Mouse (Mus musculus): ENCODE data around the gene Gm10197. TPM values are rescaled to one million over a fixed set of nuclear protein-coding genes. Genes with fewer than 3 reads are reported as not detected.
A peak's percentile ranks its signal among the peaks of the same experiment; 100 is the strongest.

The Gm10197 gene
- polyA plus RNA-seq, 1 experiment = not detected

- no peak for DNase-seq (ENCODE audit: low read depth)
These were observed 17.7 kb downstream of the Gm10197 start for GRCm38 (mm10) chr19:53353864-53354263.

DNA sequence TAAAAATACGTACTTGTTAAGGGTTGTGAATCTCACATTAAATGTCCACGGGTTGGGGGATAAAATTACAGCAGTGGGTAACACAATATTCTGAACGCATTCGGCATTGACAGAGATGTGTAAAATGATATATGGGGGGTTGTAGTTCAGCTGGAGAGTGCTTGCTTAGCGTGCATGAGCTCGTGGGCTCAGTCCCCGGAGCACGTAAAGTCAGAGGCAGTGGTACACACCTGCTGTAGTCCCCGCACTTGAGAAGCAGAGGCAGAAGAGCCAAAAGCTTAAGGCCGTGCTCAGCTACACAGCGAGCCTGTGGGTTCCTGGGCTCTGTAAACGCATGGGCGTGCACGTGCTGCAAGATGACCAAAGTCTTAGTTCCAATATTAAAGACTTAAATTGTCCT lies 25.8 kb downstream of the Gm10197 start:
- no peak for DNase-seq (ENCODE audit: low read depth)
- no peak for TF ChIP-seq CTCF (IDR thresholded peaks at IDR 0.05; ENCODE audit: borderline replicate concordance, extremely low read depth, insufficient read depth, insufficient read length)
- no peak for TF ChIP-seq POLR2A (IDR thresholded peaks at IDR 0.05; ENCODE audit: borderline replicate concordance, extremely low read depth, insufficient read depth, insufficient read length, poor library complexity, severe bottlenecking)

More at GRCm38 (mm10) chr19:53353864-53354263, 17.7 kb downstream of the Gm10197 start:
- TF ChIP-seq CTCF (IDR thresholded peaks at IDR 0.05; ENCODE audit: borderline replicate concordance, extremely low read depth, insufficient read depth, insufficient read length) = no peak
- TF ChIP-seq POLR2A (IDR thresholded peaks at IDR 0.05; ENCODE audit: borderline replicate concordance, extremely low read depth, insufficient read depth, insufficient read length, poor library complexity, severe bottlenecking) = no peak

- DNase-seq (ENCODE audit: low read depth) = no peak
- TF ChIP-seq POLR2A (IDR thresholded peaks at IDR 0.05; ENCODE audit: borderline replicate concordance, extremely low read depth, insufficient read depth, insufficient read length, poor library complexity, severe bottlenecking) (no peak), CTCF (IDR thresholded peaks at IDR 0.05; ENCODE audit: borderline replicate concordance, extremely low read depth, insufficient read depth, insufficient read length) (no peak)
These were observed 27.5 kb downstream of the Gm10197 start for GRCm38 (mm10) chr19:53344062-53344461.

DNA sequence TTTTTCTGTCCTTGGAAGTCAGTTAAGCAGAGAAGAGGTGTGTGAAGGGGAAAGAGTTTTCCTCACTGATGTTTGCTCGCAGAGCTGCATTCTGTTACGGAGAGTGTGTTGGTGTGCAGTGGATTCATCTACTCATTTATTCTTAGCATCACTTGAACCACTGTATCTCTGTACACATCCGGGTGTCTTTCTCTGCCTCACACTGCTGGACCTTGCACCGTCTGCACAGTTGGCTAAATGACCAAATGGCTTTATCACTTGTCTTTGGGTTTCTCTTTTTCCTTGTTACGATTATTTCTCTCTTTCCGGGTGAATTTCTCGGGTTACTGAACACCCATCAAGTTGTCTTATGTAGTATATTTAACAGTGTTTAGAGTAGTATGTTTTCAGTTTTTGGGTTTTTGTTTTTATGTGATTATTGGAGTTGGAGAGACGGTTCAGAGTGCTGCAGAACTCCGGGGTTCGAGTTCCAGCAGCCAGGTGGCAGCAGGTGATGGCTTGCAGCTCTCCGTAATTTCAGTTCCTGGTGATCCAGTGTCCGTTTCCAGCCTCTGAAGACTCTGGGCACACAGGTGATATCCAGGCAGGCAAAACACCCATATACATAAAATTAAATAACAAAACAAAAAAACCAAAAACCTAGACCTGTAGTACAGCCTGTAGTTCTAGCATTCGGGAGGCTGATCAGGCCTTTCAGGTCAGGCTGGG lies 28.2 kb downstream of the Gm10197 start:
- DNase-seq (ENCODE audit: low read depth) = no peak
- TF ChIP-seq POLR2A (IDR thresholded peaks at IDR 0.05; ENCODE audit: borderline replicate concordance, extremely low read depth, insufficient read depth, insufficient read length, poor library complexity, severe bottlenecking) (no peak), CTCF (IDR thresholded peaks at IDR 0.05; ENCODE audit: borderline replicate concordance, extremely low read depth, insufficient read depth, insufficient read length) (no peak)

DNA sequence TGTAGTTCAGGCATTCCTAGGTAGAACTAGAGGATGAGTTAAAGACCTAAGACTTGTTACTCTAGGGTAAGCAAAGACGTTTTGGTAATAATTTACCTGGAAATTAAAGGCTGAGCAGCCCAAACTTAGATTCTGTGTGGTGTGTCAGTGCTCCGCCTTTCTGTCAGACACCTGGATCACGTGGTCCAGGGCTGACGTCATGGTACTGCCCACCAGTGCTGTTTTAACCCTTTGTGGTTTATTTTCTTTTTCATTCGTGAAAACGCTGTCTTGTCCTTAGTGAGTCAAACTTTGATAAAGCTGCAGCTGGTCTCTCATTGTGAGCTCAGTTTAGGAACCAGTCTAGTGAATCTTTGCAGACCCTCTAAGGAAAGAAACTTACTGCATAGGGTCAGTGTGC lies 31.1 kb downstream of the Gm10197 start:
- TF ChIP-seq POLR2A (IDR thresholded peaks at IDR 0.05; ENCODE audit: borderline replicate concordance, extremely low read depth, insufficient read depth, insufficient read length, poor library complexity, severe bottlenecking) (no peak), CTCF (IDR thresholded peaks at IDR 0.05; ENCODE audit: borderline replicate concordance, extremely low read depth, insufficient read depth, insufficient read length) (no peak)
- peak; percentile 42 for DNase-seq (ENCODE audit: low read depth)

DNA sequence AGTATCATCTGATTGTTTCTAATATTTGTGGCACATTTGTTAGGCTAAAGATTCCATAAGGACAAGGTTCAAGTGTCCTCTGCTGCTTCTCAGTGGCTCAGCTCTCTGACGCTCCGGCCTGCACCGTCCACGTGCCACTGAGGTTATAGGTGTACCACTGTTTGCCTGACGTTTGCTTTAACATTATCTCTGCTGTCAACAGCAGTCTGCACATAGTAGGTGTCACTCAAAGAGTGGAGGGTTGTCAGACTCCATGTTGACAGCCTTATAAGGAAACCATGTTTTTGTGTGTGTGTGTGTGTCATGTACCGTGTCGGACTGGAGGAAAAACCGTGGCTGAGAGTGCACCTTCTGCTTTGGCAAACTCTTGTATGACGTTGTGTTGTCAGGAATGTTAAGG lies 36.3 kb downstream of the Gm10197 start:
- TF ChIP-seq POLR2A (IDR thresholded peaks at IDR 0.05; ENCODE audit: borderline replicate concordance, extremely low read depth, insufficient read depth, insufficient read length, poor library complexity, severe bottlenecking) (no peak), CTCF (IDR thresholded peaks at IDR 0.05; ENCODE audit: borderline replicate concordance, extremely low read depth, insufficient read depth, insufficient read length) (no peak)

GRCm38 (mm10) chr19:53333730-53334129 lies 37.8 kb downstream of the Gm10197 start:
- DNase-seq (ENCODE audit: low read depth) = no peak
- no peak for TF ChIP-seq CTCF (IDR thresholded peaks at IDR 0.05; ENCODE audit: borderline replicate concordance, extremely low read depth, insufficient read depth, insufficient read length)
- TF ChIP-seq POLR2A (IDR thresholded peaks at IDR 0.05; ENCODE audit: borderline replicate concordance, extremely low read depth, insufficient read depth, insufficient read length, poor library complexity, severe bottlenecking) = no peak

More for the DNA sequence above, 36.3 kb downstream of the Gm10197 start:
- no peak for DNase-seq (ENCODE audit: low read depth)

GRCm38 (mm10) chr19:53331882-53332500 lies 39.6 kb downstream of the Gm10197 start:
- no peak for DNase-seq (ENCODE audit: low read depth)
- TF ChIP-seq POLR2A (IDR thresholded peaks at IDR 0.05; ENCODE audit: borderline replicate concordance, extremely low read depth, insufficient read depth, insufficient read length, poor library complexity, severe bottlenecking) (no peak), CTCF (IDR thresholded peaks at IDR 0.05; ENCODE audit: borderline replicate concordance, extremely low read depth, insufficient read depth, insufficient read length) (no peak)

GRCm38 (mm10) chr19:53329992-53330381 lies 41.6 kb downstream of the Gm10197 start:
- peak; percentile 88 for DNase-seq (ENCODE audit: low read depth)
- TF ChIP-seq POLR2A (IDR thresholded peaks at IDR 0.05; ENCODE audit: borderline replicate concordance, extremely low read depth, insufficient read depth, insufficient read length, poor library complexity, severe bottlenecking) = no peak
- TF ChIP-seq CTCF (IDR thresholded peaks at IDR 0.05; ENCODE audit: borderline replicate concordance, extremely low read depth, insufficient read depth, insufficient read length) = no peak

DNA sequence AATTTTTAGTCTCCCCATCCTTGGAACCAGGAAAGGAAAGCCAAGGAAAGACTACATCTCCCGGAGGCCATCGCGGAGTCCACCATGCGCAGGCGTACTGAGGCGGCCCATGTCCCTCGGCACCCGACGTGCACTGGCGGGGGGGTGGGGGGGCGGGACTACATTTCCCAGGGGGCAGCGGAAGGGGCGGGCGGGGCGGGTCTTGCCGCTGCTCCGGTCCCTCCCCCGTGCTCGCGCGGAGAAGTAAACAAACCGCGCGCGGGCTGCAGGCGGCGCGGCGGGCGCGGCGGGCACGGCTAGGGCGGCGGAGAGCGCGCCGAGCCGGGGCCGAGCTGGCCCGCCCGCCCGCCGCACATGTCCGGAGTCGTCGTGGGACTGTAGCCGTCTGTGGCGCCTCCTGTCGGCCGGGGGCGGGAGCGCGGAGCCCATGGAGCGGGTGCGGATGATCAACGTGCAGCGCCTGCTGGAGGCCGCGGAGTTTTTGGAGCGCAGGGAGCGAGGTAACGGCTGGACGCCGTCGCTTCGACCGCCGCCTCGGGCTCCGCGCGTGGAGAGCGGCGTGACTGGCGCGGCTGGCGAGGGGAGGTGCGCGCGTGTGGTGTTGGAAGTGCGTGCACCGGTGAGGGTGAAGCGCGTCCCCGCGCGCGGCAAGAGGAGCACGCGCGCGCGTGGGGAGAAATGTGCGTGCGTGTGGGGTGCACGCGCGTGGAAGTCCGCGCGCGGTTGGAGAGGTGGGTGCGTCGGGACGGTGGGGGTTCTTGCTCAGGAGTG lies 42.2 kb downstream of the Gm10197 start:
- TF ChIP-seq POLR2A (IDR thresholded peaks at IDR 0.05; ENCODE audit: borderline replicate concordance, extremely low read depth, insufficient read depth, insufficient read length, poor library complexity, severe bottlenecking) = no peak
- peak; percentile 67 for TF ChIP-seq CTCF (IDR thresholded peaks at IDR 0.05; ENCODE audit: borderline replicate concordance, extremely low read depth, insufficient read depth, insufficient read length)
- peak; percentile 96 for DNase-seq (ENCODE audit: low read depth)

- TF ChIP-seq CTCF (IDR thresholded peaks at IDR 0.05; ENCODE audit: borderline replicate concordance, extremely low read depth, insufficient read depth, insufficient read length) (no peak), POLR2A (IDR thresholded peaks at IDR 0.05; ENCODE audit: borderline replicate concordance, extremely low read depth, insufficient read depth, insufficient read length, poor library complexity, severe bottlenecking) (no peak)
- DNase-seq (ENCODE audit: low read depth) = no peak
These were observed 43.5 kb downstream of the Gm10197 start for GRCm38 (mm10) chr19:53328116-53328515.

All from brain, embryonic 14.5 days (tissue).